Mouse (Mus musculus) liver, embryonic 13.5 days (tissue): ENCODE data around the gene Serpini1. TPM values are rescaled to one million over a fixed set of nuclear protein-coding genes. Genes with fewer than 3 reads are reported as not detected.
"Not testable (repeated sequence)": the region's sequence is repeated elsewhere in the genome, so short reads cannot be mapped to it uniquely, and the experiment has no call there.

Experiments used
- ATAC-seq: fragments of 200-750 bp; cut with Nextera tagmentation; 2 replicates; pipeline ENCODE4 v1.8.0; 2017; ENCODE audit warnings: low read depth, mild to moderate bottlenecking, moderate number of reproducible peaks, moderate library complexity
- DNase-seq: peaks from one replicate; pipeline ENCODE4 v3.0.0; 2022
- H3K27ac ChIP-seq: fragments of 300-500 bp; sonication (generic); 2 replicates; pipeline ENCODE4 v1.5.1; 2015; ENCODE audit warnings: moderate library complexity, mild to moderate bottlenecking, inconsistent platforms
- H3K27me3 ChIP-seq: fragments of 300-500 bp; sonication (generic); 2 replicates; pipeline ENCODE4 v1.6.1; 2015; ENCODE audit warnings: mild to moderate bottlenecking, inconsistent platforms
- H3K36me3 ChIP-seq: fragments of 300-500 bp; sonication (generic); 2 replicates; pipeline ENCODE4 v1.6.1; 2015; ENCODE audit warnings: mild to moderate bottlenecking, inconsistent platforms
- H3K4me1 ChIP-seq: fragments of 300-500 bp; sonication (generic); replicated peaks from 2 replicates; pipeline ENCODE4 v1.6.1; 2015; ENCODE audit warnings: inconsistent platforms
- H3K4me2 ChIP-seq: fragments of 300-500 bp; sonication (generic); 2 replicates; pipeline ENCODE4 v1.6.1; 2015; ENCODE audit warnings: inconsistent platforms, mild to moderate bottlenecking, moderate library complexity
- H3K4me3 ChIP-seq: fragments of 300-500 bp; sonication (generic); replicated peaks from 2 replicates; pipeline ENCODE4 v1.5.1; 2015; ENCODE audit warnings: mild to moderate bottlenecking, inconsistent platforms
- H3K9ac ChIP-seq: fragments of 300-500 bp; sonication (generic); 2 replicates; pipeline ENCODE4 v1.6.1; 2015; ENCODE audit warnings: mild to moderate bottlenecking, inconsistent platforms
- H3K9me3 ChIP-seq: fragments of 300-500 bp; sonication (generic); replicated peaks from 2 replicates; pipeline ENCODE4 v1.6.1; 2016; ENCODE audit warnings: inconsistent platforms
- WGBS: fragments of 180-500 bp; shearing (Covaris S2); methylation state at CpG from one replicate; pipeline ENCODE4 v1.1.7; 2015; ENCODE audit not compliant: insufficient replicate concordance; 5-methylcytosine and 5-hydroxymethylcytosine counted together
- polyA plus RNA-seq: library from polyadenylated mRNA; unstranded; fragments of >200 nt; fragmentation: Nextera tagmentation; extraction: Ambion mirVana; gene quantifications from 2 replicates; pipeline ENCODE4 v1.2.1, GENCODE M21; 2015

The Serpini1 gene
- polyA plus RNA-seq, 1 experiment from 2014 or later = 0.48 TPM

DNA sequence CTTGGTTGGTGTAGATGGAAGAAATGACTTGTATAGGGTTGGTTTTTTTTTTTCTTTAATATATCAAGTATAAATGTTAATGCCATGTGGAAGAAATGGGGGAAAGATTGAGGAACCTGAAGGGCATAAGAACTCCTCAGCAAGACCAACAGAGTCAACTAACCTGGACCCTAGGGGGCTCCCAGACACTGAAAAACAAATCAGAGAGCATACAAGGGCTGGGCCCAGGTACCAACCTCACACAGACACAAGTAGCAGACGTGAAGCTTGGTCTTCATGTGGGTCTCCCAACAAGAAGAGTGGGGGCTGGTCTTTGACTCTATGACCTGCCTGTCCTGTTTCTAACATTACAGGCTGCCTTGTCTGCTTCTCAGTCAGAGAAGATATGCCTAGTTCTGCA is 82.2 kb downstream of the Serpini1 start:
- no peak overlapping the region for H3K9ac ChIP-seq
- no peak for ATAC-seq
- no peaks in the 10 kb centered on the region for H3K36me3 ChIP-seq
- H3K27me3 ChIP-seq = no peaks in the 10 kb centered on the region
- H3K4me1 ChIP-seq = no peaks in the 10 kb centered on the region
- no peak for DNase-seq
- H3K4me3 ChIP-seq = no peak overlapping the region
- no peaks in the 10 kb centered on the region for H3K9me3 ChIP-seq
- H3K27ac ChIP-seq = no peak overlapping the region
- no peak overlapping the region for H3K4me2 ChIP-seq
- WGBS = 29% methylated on average over 1 of the region's 1 CpGs

DNA sequence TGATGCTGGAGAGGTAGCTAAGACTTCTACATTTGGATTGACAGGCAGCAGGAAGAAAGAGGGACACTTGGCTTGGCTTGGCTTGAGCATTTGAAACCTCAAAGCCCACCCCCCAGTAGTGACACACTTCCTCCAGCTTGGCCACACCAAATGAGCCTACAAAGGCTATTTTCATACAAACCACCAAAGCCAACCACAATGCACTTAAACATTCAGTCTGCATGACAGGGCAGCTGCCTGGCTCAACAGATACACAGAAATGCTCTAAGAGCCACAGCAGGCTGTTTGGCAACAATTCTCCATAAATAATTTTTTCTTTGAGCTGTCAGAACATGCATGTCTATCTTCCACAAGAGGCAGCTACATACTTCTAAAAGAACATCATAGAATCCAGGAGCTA is 90.2 kb downstream of the Serpini1 start:
- no peak overlapping the region for H3K4me2 ChIP-seq
- no peaks in the 10 kb centered on the region for H3K36me3 ChIP-seq
- no peaks in the 10 kb centered on the region for H3K27me3 ChIP-seq
- ATAC-seq = no peak
- H3K4me3 ChIP-seq = no peak overlapping the region
- H3K9me3 ChIP-seq = no peaks in the 10 kb centered on the region
- no peaks in the 10 kb centered on the region for H3K4me1 ChIP-seq
- no peak for DNase-seq
- H3K9ac ChIP-seq = no peak overlapping the region
- H3K27ac ChIP-seq = no peak overlapping the region

DNA sequence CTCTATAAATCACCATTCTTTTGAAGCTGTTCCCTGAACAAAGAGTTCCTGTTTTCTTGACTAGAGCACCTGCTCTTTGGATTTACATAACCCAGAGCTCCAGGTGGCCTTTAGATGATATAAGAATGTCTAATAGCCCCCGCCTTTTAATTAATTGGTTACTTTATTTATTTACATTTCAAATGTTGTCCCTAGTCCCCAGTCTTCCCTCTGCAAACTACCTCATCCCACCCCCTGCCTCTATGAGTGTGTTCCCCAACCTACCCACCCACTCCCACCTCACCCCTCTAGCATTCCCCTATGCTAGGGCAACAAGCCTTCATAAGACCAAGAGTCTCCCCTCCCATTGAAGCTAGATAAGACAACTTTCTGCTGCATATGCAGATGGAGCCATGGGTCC is 90.9 kb downstream of the Serpini1 start:
- Histone ChIP-seq H3K36me3 (no peaks in the 10 kb centered on the region), H3K4me1 (no peaks in the 10 kb centered on the region), H3K27me3 (no peaks in the 10 kb centered on the region), H3K4me3 (no peak overlapping the region), H3K27ac (no peak overlapping the region), H3K9me3 (no peaks in the 10 kb centered on the region), H3K9ac (no peak overlapping the region), H3K4me2 (no peak overlapping the region)
- DNase-seq = no peak
- no peak for ATAC-seq
- WGBS = 67% methylated on average over 1 of the region's 1 CpGs

DNA sequence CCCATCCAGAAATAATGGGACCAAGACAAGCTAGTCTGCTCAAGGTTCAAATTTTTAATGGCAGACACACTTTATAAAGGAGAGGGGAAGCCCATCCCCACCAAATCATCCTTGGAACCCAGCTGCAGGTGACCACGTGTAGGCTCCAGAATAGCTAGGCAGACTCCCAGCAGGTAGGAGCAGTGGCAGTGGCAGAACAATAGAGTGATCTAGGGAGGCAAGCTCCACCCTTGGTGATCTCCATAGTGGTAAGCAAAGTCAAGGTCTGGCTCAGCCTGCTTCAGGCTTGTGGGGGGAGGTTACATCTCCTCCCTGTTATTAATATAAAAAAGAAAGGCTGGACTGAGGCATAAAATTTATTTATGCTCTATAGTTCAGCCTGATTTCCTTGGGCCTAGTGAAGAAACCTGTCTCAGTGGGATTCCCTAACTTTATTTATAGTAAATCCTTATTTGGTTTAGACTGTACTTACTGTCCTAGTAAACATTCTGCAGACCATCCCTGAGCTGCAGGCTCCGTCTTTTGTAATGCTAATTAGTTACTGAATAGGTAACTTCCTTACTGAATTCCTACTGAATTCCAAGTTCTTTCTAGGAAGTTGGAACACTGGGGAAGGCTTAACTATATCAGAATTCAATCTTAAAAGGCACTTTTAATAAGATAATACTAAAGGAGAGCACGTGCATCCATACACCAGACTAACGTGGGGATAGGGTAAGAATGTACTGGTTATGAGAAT is 93.2 kb downstream of the Serpini1 start:
- WGBS = 48% methylated on average over 4 of the region's 4 CpGs

DNA sequence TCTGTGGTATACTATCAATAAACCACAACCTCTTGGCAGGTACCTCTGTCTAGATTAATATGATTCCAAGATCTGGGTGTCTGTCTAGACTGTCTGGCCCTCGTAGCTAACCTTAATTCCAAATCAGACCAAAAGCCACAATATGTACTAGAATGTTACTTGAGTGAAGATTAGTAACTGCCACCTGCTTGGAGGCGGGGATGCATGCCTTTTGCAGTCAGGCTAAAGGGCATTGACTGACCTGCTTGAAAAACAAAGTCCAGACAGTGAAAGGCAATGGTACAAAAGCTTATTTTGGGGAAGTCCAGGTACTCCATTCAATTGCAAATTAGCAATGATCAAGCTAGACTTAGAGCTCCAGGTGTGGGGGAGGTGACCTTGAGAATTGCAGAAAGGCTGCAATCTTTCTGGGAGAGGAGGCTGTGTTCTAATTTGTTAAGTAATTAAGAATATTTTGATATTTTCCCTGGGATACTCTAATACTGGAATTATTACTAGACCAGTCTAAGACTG is 94.3 kb downstream of the Serpini1 start:
- no peak overlapping the region for H3K9ac ChIP-seq
- no peak overlapping the region for H3K4me3 ChIP-seq
- no peaks in the 10 kb centered on the region for H3K4me1 ChIP-seq
- H3K27ac ChIP-seq = no peak overlapping the region
- no peaks in the 10 kb centered on the region for H3K36me3 ChIP-seq
- ATAC-seq (no peak), DNase-seq (no peak)
- H3K4me2 ChIP-seq = no peak overlapping the region
- 45% methylated on average over 2 of the region's 2 CpGs for WGBS
- no peaks in the 10 kb centered on the region for H3K27me3 ChIP-seq
- H3K9me3 ChIP-seq = no peaks in the 10 kb centered on the region

More for the DNA sequence above, 93.2 kb downstream of the Serpini1 start:
- not testable (repeated sequence) for H3K9me3 ChIP-seq, H3K27me3 ChIP-seq, H3K9ac ChIP-seq, H3K36me3 ChIP-seq, H3K27ac ChIP-seq, DNase-seq, ATAC-seq, H3K4me2 ChIP-seq, H3K4me3 ChIP-seq, H3K4me1 ChIP-seq

DNA sequence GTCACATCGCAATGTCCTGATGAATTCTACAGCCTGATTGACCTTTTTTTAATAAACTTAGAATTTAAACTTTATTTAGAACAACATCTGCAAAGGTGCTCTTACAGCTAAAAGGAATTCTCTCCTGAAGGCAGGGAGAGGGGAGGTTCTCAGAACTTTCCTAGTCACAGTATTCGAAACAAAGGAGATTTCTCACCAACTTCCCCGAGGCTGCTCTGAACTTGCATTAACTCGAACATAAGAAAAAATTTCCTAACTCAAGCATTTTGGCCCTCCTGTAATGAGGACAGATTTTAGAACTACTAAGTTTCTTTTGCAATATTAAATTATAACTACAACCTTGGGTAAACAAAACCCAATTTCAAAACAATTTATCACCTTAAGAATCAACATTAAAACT is 96.6 kb downstream of the Serpini1 start:
- H3K27ac ChIP-seq, ATAC-seq, H3K4me2 ChIP-seq, H3K27me3 ChIP-seq, H3K4me3 ChIP-seq, H3K36me3 ChIP-seq, DNase-seq, H3K9me3 ChIP-seq, H3K4me1 ChIP-seq, H3K9ac ChIP-seq: not testable (repeated sequence)
- WGBS = 53% methylated on average over 4 of the region's 4 CpGs

DNA sequence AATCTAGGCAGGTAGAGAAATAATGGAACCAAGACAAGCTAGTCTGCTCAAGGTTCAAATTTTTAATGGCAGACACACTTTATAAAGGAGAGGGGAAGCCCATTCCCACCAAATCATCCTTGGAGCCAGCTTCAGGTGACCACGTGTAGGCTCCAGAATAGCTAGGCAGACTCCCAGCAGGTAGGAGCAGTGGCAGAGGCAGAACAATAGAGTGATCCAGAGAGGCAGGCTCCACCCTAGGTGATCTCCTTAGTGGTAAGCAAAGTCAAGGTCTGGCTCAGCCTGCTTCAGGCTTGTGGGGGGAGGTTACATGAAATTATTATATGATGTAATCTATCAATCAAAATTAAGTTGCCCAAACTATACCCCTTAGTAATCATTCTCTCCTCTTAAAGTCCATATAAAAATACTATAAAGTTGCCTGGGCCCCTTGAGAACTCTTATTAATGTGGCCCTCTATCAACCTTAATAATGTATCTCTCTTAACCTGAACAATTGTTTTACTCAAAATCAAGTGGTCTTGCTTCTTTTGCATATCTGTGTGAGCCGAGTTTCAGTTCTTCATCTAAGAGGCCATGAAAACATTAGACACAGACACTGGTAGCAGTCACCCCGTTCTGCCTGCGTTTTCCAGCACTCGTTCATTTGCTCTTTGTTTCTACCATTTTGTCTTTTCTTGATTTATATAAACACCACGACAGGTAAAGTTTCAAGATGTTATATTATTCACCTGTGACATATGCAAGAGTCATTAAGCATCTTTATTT is 98.4 kb downstream of the Serpini1 start:
- no peak overlapping the region for H3K4me3 ChIP-seq
- H3K9me3 ChIP-seq = no peaks in the 10 kb centered on the region
- DNase-seq = no peak
- no peaks in the 10 kb centered on the region for H3K27me3 ChIP-seq
- no peak overlapping the region for H3K27ac ChIP-seq
- ATAC-seq = no peak
- no peak overlapping the region for H3K4me2 ChIP-seq
- no peak overlapping the region for H3K9ac ChIP-seq
- H3K4me1 ChIP-seq = no peaks in the 10 kb centered on the region
- 57% methylated on average over 6 of the region's 6 CpGs for WGBS
- H3K36me3 ChIP-seq = no peaks in the 10 kb centered on the region

DNA sequence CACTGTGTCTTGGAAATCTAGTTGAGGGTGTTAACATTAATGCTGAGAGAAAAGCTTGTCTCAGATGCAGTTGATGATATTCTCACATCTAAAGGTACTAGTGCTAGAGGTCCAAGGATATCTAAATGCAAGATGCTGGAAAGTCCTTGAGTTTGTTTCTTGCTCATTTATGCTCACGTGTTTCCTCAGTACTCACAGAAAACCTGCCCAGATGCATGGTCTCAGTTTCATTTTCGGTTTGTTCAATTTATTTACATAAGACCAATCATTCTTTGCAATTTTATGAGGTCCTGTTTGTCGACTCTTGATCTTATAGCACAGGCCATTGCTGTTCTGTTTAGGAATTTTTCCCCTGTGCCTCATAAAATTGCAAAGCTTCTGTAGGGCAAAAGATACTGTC is 109.6 kb downstream of the Serpini1 start:
- 46% methylated on average over 3 of the region's 3 CpGs for WGBS
- no peak for DNase-seq
- H3K36me3 ChIP-seq = no peaks in the 10 kb centered on the region
- H3K9me3 ChIP-seq = no peaks in the 10 kb centered on the region
- no peak overlapping the region for H3K4me2 ChIP-seq
- no peak overlapping the region for H3K27ac ChIP-seq
- H3K4me1 ChIP-seq = no peaks in the 10 kb centered on the region
- H3K27me3 ChIP-seq = no peaks in the 10 kb centered on the region
- no peak overlapping the region for H3K4me3 ChIP-seq
- no peak for ATAC-seq
- no peak overlapping the region for H3K9ac ChIP-seq

DNA sequence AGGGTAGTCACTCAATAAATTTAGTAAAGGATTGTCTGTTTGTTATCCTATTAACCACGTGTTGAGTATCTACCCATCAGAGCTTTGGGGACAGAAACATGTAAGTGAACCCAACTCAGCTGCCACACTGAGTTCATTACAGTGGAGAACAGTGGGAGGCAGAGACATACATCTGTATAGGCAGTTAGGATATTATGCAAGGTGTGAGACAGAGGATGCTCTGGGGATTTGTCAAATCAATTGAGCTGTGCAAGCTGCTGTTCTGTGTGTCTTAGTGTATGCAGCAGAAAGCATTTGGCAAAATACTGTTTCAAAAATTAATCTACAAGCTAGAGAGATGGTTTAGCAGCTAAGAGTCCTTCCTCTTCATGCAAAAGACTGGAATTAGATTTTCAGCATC is 113.1 kb downstream of the Serpini1 start:
- Histone ChIP-seq H3K9ac (no peak overlapping the region), H3K36me3 (no peaks in the 10 kb centered on the region), H3K4me3 (no peak overlapping the region), H3K4me1 (no peaks in the 10 kb centered on the region), H3K4me2 (no peak overlapping the region), H3K27me3 (no peaks in the 10 kb centered on the region), H3K27ac (no peak overlapping the region), H3K9me3 (no peaks in the 10 kb centered on the region)
- WGBS = 27% methylated on average over 1 of the region's 1 CpGs
- no peak for ATAC-seq
- no peak for DNase-seq

DNA sequence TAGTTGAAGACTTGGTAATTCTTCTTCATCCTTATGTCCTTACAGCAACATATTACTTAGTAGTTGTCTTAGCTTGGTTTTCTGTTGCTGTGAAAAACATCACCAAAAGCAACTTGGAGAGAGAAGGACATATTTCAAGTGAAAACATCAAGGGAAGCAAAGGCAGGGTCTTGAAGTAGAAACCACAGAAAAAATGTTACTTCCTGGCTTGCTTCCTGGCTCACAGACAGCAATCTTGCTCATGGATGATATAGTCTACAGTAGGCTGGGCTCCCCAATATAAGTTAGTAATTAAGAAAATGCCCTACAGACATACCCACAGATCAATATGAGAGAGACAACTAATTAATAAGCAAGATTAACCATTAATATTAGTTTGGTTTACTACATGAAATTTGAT is 125.5 kb downstream of the Serpini1 start:
- Histone ChIP-seq H3K4me1 (no peaks in the 10 kb centered on the region), H3K4me3 (no peak overlapping the region), H3K27me3 (no peaks in the 10 kb centered on the region), H3K9ac (no peak overlapping the region), H3K9me3 (no peaks in the 10 kb centered on the region), H3K27ac (no peak overlapping the region), H3K36me3 (no peaks in the 10 kb centered on the region), H3K4me2 (no peak overlapping the region)
- ATAC-seq = no peak
- no peak for DNase-seq

DNA sequence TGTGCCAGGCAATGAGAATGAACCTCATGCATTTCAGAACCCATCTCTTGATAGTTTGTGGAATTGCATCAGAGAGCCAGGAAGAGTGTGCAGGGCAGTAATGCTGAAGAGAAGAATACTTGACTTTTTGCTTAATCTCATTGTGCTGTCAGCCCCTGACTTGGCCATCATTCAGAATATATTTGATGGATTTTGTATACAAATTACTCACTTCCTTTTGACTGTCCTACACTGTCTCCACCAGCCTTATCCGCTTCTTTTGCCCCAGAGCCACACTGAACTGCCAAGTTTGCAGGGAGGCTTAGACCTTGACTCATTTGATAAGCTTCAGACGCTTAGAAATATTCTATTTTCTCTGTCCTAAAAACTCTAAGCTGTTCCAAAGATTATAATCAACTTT is 129.4 kb downstream of the Serpini1 start:
- DNase-seq (no peak), ATAC-seq (no peak)
- H3K4me2 ChIP-seq = no peak overlapping the region
- no peaks in the 10 kb centered on the region for H3K36me3 ChIP-seq
- H3K9me3 ChIP-seq = no peaks in the 10 kb centered on the region
- no peak overlapping the region for H3K4me3 ChIP-seq
- H3K9ac ChIP-seq = no peak overlapping the region
- 43% methylated on average over 2 of the region's 2 CpGs for WGBS
- no peaks in the 10 kb centered on the region for H3K27me3 ChIP-seq
- no peaks in the 10 kb centered on the region for H3K4me1 ChIP-seq
- no peak overlapping the region for H3K27ac ChIP-seq
